Comparison of ENCODE assay signal across 8 mouse cellular contexts in the genomic region with DNA sequence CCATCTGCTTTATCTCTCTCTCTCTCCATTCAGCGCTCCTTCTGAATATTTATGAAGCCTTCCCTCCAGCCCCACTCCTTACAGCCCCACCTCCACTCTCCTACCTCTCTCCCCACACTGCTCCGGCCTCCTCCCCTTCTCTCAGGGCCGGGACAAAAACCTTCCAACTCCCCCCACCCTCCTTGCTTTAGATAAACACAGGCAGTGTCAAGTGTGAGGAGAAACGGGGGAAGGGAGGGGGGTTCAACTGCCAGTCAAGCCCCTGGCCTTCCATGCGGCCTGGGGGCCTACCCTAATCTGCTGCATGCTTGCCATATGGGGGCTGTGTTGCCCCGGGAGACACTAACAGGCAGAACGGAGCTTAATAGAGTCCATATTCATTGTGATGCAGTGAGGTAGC. TPM values are rescaled to one million over a fixed set of nuclear protein-coding genes. Genes with fewer than 3 reads are reported as not detected.
DNase-seq lines count a peak whose midpoint lies in the region; ATAC-seq and TF ChIP-seq lines count a peak whose summit lies in the region.

No protein-coding gene starts in this region.

- peak overlapping the region; percentile 3; the same call in 1 of the 2 replicates for H3K9ac ChIP-seq in lung, embryonic 14.5 days
- H3K9ac ChIP-seq in intestine, embryonic 15.5 days = no peak overlapping the region
- no peak overlapping the region for H3K9ac ChIP-seq in stomach, embryonic 14.5 days (replicated peaks; ENCODE audit: low read depth, low read length)

- H3K4me2 ChIP-seq in lung, embryonic 14.5 days = peak overlapping the region; percentile 50
- H3K4me2 ChIP-seq in intestine, embryonic 15.5 days (replicated peaks) = peak overlapping the region; percentile 45
- H3K4me2 ChIP-seq in stomach, embryonic 14.5 days (replicated peaks; ENCODE audit: low read depth, low read length) = peak overlapping the region; percentile 31

- H3K27me3 ChIP-seq in lung, embryonic 14.5 days (ENCODE audit: insufficient read depth, low read length) = no peaks in the 10 kb centered on the region
- no peaks in the 10 kb centered on the region for H3K27me3 ChIP-seq in intestine, embryonic 15.5 days (replicated peaks)
- no peaks in the 10 kb centered on the region for H3K27me3 ChIP-seq in stomach, embryonic 14.5 days (ENCODE audit: control insufficient read depth, insufficient read depth, low read length)

- TF ChIP-seq CTCF in lung, embryonic 14.5 days (IDR thresholded peaks at IDR 0.05; ENCODE audit: low read depth) = no peak

- peak; percentile 23 for DNase-seq in adrenal gland, adult 2 months
- DNase-seq in adrenal gland, postnatal 10 days = no peak
- DNase-seq in lung, embryonic 14.5 days = peak; percentile 60
- no peak for DNase-seq in lung, postnatal 36 days
- no peak for DNase-seq in left cerebral cortex, adult 8-10 months (ENCODE audit: low spot score in 2 of 2)
- no peak for DNase-seq in thymus, adult 18-20 months

- peak; percentile 76 for ATAC-seq in lung, embryonic 14.5 days (ENCODE audit: insufficient read depth)
- ATAC-seq in intestine, embryonic 15.5 days = peak; percentile 71
- peak; percentile 77 for ATAC-seq in stomach, embryonic 14.5 days (ENCODE audit: insufficient number of reproducible peaks, insufficient read depth, low FRiP score, low read depth)

- H3K27ac ChIP-seq in lung, embryonic 14.5 days (ENCODE audit: low read depth) = peak overlapping the region; percentile 50
- H3K27ac ChIP-seq in intestine, embryonic 15.5 days = no peak overlapping the region
- H3K27ac ChIP-seq in stomach, embryonic 14.5 days (ENCODE audit: low read length) = 0 out of 2 replicates have a peak overlapping the region, but pooled peaks have one; percentile 34

- H3K4me3 ChIP-seq in lung, embryonic 14.5 days (ENCODE audit: low read depth, low read length) = peak overlapping the region; percentile 9; the same call in 1 of the 2 replicates
- H3K4me3 ChIP-seq in intestine, embryonic 15.5 days (replicated peaks) = no peak overlapping the region
- H3K4me3 ChIP-seq in stomach, embryonic 14.5 days (ENCODE audit: low read depth, low read length) = peak overlapping the region; percentile 2; the same call in 1 of the 2 replicates

- peaks cover 4% of the 10 kb centered on the region; the same call in 1 of the 2 replicates for H3K36me3 ChIP-seq in lung, embryonic 14.5 days (ENCODE audit: insufficient read depth)
- H3K36me3 ChIP-seq in intestine, embryonic 15.5 days = no peaks in the 10 kb centered on the region
- no peaks in the 10 kb centered on the region; the same call in 1 of the 2 replicates for H3K36me3 ChIP-seq in stomach, embryonic 14.5 days (ENCODE audit: control insufficient read depth, insufficient read depth, low read length)

- WGBS in lung, embryonic 14.5 days = 2% methylated on average over 7 of the region's 7 CpGs
- 8% methylated on average over 7 of the region's 7 CpGs for WGBS in intestine, embryonic 15.5 days
- WGBS in stomach, embryonic 14.5 days = 3% methylated on average over 7 of the region's 7 CpGs

- H3K4me1 ChIP-seq in lung, embryonic 14.5 days (ENCODE audit: insufficient read depth) = peaks cover 43% of the 10 kb centered on the region
- H3K4me1 ChIP-seq in intestine, embryonic 15.5 days (replicated peaks) = peaks cover 26% of the 10 kb centered on the region
- H3K4me1 ChIP-seq in stomach, embryonic 14.5 days (ENCODE audit: control insufficient read depth, insufficient read depth, low read length) = peaks cover 39% of the 10 kb centered on the region; the same call in 1 of the 2 replicates

- H3K9me3 ChIP-seq in lung, embryonic 14.5 days (ENCODE audit: low read depth, low read length) = no peaks in the 10 kb centered on the region
- no peaks in the 10 kb centered on the region for H3K9me3 ChIP-seq in intestine, embryonic 15.5 days
- no peaks in the 10 kb centered on the region for H3K9me3 ChIP-seq in stomach, embryonic 14.5 days (ENCODE audit: control insufficient read depth, low read depth, low read length)

RNA-seq across cellular contexts. Expression of a gene that starts 27.9 kb away (rescaled TPM):
- 10 to 100 TPM; 46.3 to 52.1 TPM for total RNA-seq in adrenal gland, adult 2 months (2021)
- polyA plus RNA-seq in adrenal gland, adult 2 months (2012; rRNA removed) = 73.4 and 94.6 TPM in 2 replicates
- 10 to 100 TPM; 33.5 to 35.9 TPM for total RNA-seq in adrenal gland, postnatal 10 days (2021)
- 36.4 and 38.8 TPM in 2 replicates for polyA plus RNA-seq in lung, embryonic 14.5 days (2014; fragmentation: Nextera tagmentation; extraction: Ambion mirVana)
- polyA plus RNA-seq in intestine, embryonic 15.5 days (2015; fragmentation: Nextera tagmentation; extraction: Ambion mirVana) = 9.8 and 10.3 TPM in 2 replicates
- polyA plus RNA-seq in stomach, embryonic 14.5 days (2014; fragmentation: Nextera tagmentation; extraction: Ambion mirVana) = 19.5 and 20.2 TPM in 2 replicates
- 10 to 100 TPM; 13.9 to 16.8 (median 15.3) TPM for total RNA-seq in left cerebral cortex, adult 8-10 months (2022)

Comparison
In these comparisons a context has a peak if more than half of its experiments do, and no peak if none do; other contexts are left out.
1. DNase-seq: peak in adrenal gland, adult 2 months (single experiment) and lung, embryonic 14.5 days (single experiment); none in adrenal gland, postnatal 10 days (single experiment), lung, postnatal 36 days (single experiment), left cerebral cortex, adult 8-10 months (0 of 2) and thymus, adult 18-20 months (0 of 2).
2. Peak in every context shown above with its lines, with median percentiles within 50 percentile points of each other: ATAC-seq and H3K4me2 ChIP-seq.